Comparison of ENCODE assay signal across 8 mouse cellular contexts in the genomic region with DNA sequence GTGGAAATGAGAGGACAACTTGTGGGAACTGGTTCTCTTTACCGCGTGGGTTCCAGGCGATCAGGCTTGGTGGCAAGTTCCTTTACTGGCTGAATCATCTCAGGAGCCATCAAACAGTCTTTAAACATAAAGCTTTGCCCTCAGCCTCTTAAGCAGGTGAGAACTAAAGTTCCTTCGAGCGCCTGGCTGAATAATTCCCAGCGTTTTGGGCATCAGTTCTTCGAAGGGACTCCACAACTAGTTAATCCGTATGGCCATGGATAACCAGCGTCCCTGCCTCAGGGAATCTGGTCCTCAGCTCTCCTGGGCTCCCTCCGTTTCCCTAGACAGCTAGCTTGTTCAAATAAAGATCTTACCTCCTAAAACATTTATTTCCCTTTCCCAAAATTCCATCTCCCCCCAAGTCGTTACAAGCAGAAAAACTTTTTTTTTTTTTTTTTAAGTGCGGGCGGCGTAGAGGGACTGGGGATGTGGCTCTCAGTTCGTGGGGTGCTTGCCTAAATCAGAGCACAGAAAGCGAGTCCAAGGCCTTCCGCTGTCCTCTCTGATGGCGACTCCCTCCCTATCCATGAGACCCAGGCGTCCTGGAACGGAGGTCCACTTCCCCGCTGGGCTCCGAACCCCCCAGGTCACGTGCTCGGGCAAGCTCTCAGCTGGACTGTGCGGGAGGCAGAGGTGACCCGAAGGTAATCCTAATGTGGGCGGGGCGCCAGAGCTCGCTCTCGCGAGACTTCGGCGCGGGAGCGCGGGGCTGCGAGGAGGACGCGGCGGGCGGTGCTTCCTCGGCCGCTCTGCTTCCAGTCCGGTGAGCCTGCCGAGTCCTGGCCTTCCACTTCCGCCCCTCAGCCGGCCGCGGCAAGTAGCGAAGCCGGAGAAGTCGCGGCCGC. TPM values are rescaled to one million over a fixed set of nuclear protein-coding genes. Genes with fewer than 3 reads are reported as not detected.
DNase-seq lines count a peak whose midpoint lies in the region; ATAC-seq and TF ChIP-seq lines count a peak whose summit lies in the region.

A gene (plus strand): TSS at position 740 of the 887 bp plus-strand sequence.

- peak within 1 kb of the TSS; percentile 95 for H3K9ac ChIP-seq in embryonic facial prominence, embryonic 13.5 days
- H3K9ac ChIP-seq in heart, adult 2 months (ENCODE audit: low read depth, low read length) = peak within 1 kb of the TSS; percentile 94
- peak within 1 kb of the TSS; percentile 98 for H3K9ac ChIP-seq in limb, embryonic 13.5 days
- peak within 1 kb of the TSS; percentile 99 for H3K9ac ChIP-seq in midbrain, embryonic 16.5 days (ENCODE audit: low read depth, low read length)

- TF ChIP-seq EP300 in heart, adult 2 months (IDR thresholded peaks at IDR 0.05; ENCODE audit: insufficient read depth, low read depth, low read length) = 0 out of 2 replicates have a peak, but pooled peaks have one; percentile 12

- peak; percentile 95 for TF ChIP-seq POLR2A in heart, adult 2 months (IDR thresholded peaks at IDR 0.05; ENCODE audit: insufficient read depth, low read depth, low read length)

- no peaks in the 10 kb centered on the region for H3K36me3 ChIP-seq in embryonic facial prominence, embryonic 13.5 days
- peaks cover 14% of the 10 kb centered on the region for H3K36me3 ChIP-seq in heart, adult 2 months (ENCODE audit: control insufficient read depth, insufficient read depth, low read length)
- H3K36me3 ChIP-seq in limb, embryonic 13.5 days = no peaks in the 10 kb centered on the region
- H3K36me3 ChIP-seq in midbrain, embryonic 16.5 days (ENCODE audit: control insufficient read depth, insufficient read depth, low read length) = no peaks in the 10 kb centered on the region

- H3K27ac ChIP-seq in embryonic facial prominence, embryonic 13.5 days = peak within 1 kb of the TSS; percentile 95
- peak within 1 kb of the TSS; percentile 92 for H3K27ac ChIP-seq in heart, adult 2 months
- peak within 1 kb of the TSS; percentile 87 for H3K27ac ChIP-seq in limb, embryonic 13.5 days
- peak within 1 kb of the TSS; percentile 95 for H3K27ac ChIP-seq in midbrain, embryonic 16.5 days (ENCODE audit: low read length)

- WGBS in embryonic facial prominence, embryonic 13.5 days = 1% methylated on average over 54 of the region's 54 CpGs
- WGBS in heart, adult 2 months = under 1% methylated on average over 54 of the region's 54 CpGs
- under 1% methylated on average over 52 of the region's 54 CpGs for WGBS in limb, embryonic 13.5 days
- WGBS in midbrain, embryonic 16.5 days = under 1% methylated on average over 54 of the region's 54 CpGs

- intact Hi-C loops in heart, adult 2 months (cut with DNase I) = loop anchor here (1.0 to 2.0 kb wide), 3 partner anchors 44 to 156 kb away; a partner anchor contains a TSS

- H3K79me2 ChIP-seq in heart, adult 2 months (replicated peaks; ENCODE audit: control insufficient read depth, insufficient read depth, low read length) = peaks cover 10% of the 10 kb centered on the region

- H3K4me1 ChIP-seq in embryonic facial prominence, embryonic 13.5 days = peaks cover 18% of the 10 kb centered on the region
- H3K4me1 ChIP-seq in heart, adult 2 months (ENCODE audit: control insufficient read depth, insufficient read depth, low read length) = peaks cover 9% of the 10 kb centered on the region
- peaks cover 22% of the 10 kb centered on the region for H3K4me1 ChIP-seq in limb, embryonic 13.5 days
- peaks cover 29% of the 10 kb centered on the region for H3K4me1 ChIP-seq in midbrain, embryonic 16.5 days (ENCODE audit: control insufficient read depth, insufficient read depth, low read length)

- H3K9me3 ChIP-seq in embryonic facial prominence, embryonic 13.5 days = no peaks in the 10 kb centered on the region
- H3K9me3 ChIP-seq in limb, embryonic 13.5 days = no peaks in the 10 kb centered on the region
- H3K9me3 ChIP-seq in midbrain, embryonic 16.5 days (replicated peaks; ENCODE audit: control insufficient read depth, low read length, poor library complexity, severe bottlenecking) = no peaks in the 10 kb centered on the region

- no peaks in the 10 kb centered on the region for H3K27me3 ChIP-seq in embryonic facial prominence, embryonic 13.5 days
- no peaks in the 10 kb centered on the region for H3K27me3 ChIP-seq in heart, adult 2 months (ENCODE audit: control insufficient read depth, insufficient read depth, low read length)
- H3K27me3 ChIP-seq in limb, embryonic 13.5 days = no peaks in the 10 kb centered on the region
- H3K27me3 ChIP-seq in midbrain, embryonic 16.5 days (ENCODE audit: control insufficient read depth, insufficient read depth, low read depth, low read length) = no peaks in the 10 kb centered on the region

- peak within 1 kb of the TSS; percentile 96 for H3K4me2 ChIP-seq in embryonic facial prominence, embryonic 13.5 days
- H3K4me2 ChIP-seq in limb, embryonic 13.5 days (replicated peaks) = peak within 1 kb of the TSS; percentile 96
- peak within 1 kb of the TSS; percentile 92 for H3K4me2 ChIP-seq in midbrain, embryonic 16.5 days (ENCODE audit: low read length)

- H3K4me3 ChIP-seq in embryonic facial prominence, embryonic 13.5 days = peak within 1 kb of the TSS; percentile 98
- peak within 1 kb of the TSS; percentile 95 for H3K4me3 ChIP-seq in heart, adult 2 months
- peak within 1 kb of the TSS; percentile 99 for H3K4me3 ChIP-seq in limb, embryonic 13.5 days
- H3K4me3 ChIP-seq in midbrain, embryonic 16.5 days (ENCODE audit: low read depth, low read length) = peak within 1 kb of the TSS; percentile 99

- DNase-seq in 3134 (ENCODE audit: extremely low read depth, insufficient read length, low spot score) = peak; percentile 98
- DNase-seq in adrenal gland, postnatal 36 days = peak; percentile 99 to 100
- DNase-seq in heart, adult 2 months = peak; percentile 99
- DNase-seq in kidney, adult 8-10 months = peak; percentile 97 to 99
- DNase-seq in spleen, postnatal 10 days (ENCODE audit: low spot score in 2 of 2) = peak; percentile 97

- no peak for TF ChIP-seq CTCF in heart, adult 2 months (IDR thresholded peaks at IDR 0.05)

- peak; percentile 93 for ATAC-seq in embryonic facial prominence, embryonic 13.5 days (ENCODE audit: insufficient number of reproducible peaks, insufficient read depth, low FRiP score, low TSS enrichment, low read depth)
- peak; percentile 96 for ATAC-seq in limb, embryonic 13.5 days (ENCODE audit: low FRiP score, low read depth)
- peak; percentile 94 for ATAC-seq in midbrain, embryonic 16.5 days

RNA-seq across cellular contexts. Expression of the gene that starts here (rescaled TPM):
- total RNA-seq in adrenal gland, postnatal 36 days (2021) = 10 to 100 TPM; 36.9 to 46.7 TPM
- polyA plus RNA-seq in embryonic facial prominence, embryonic 13.5 days (2015; fragmentation: Nextera tagmentation; extraction: Ambion mirVana) = 10.8 and 12.4 TPM in 2 replicates
- 10 to 100 TPM; 18.1 to 23.0 TPM for total RNA-seq in heart, adult 2 months (2021)
- polyA plus RNA-seq in heart, adult 2 months (2012; rRNA removed) = 4.6 and 11.9 TPM in 2 replicates
- 10.5 and 11.4 TPM in 2 replicates for polyA plus RNA-seq in limb, embryonic 13.5 days (2015; fragmentation: Nextera tagmentation; extraction: Ambion mirVana)
- polyA plus RNA-seq in midbrain, embryonic 16.5 days (2015; fragmentation: Nextera tagmentation; extraction: Ambion mirVana) = 9.1 and 9.8 TPM in 2 replicates

Comparison
In these comparisons a context has a peak if more than half of its experiments do, and no peak if none do; other contexts are left out.
1. Peak in every context shown above with its lines: DNase-seq, ATAC-seq, H3K4me3 ChIP-seq and H3K27ac ChIP-seq.